Mouse (Mus musculus) hindbrain, embryonic 16.5 days (tissue): ENCODE data around the gene Fcrla. TPM values are rescaled to one million over a fixed set of nuclear protein-coding genes. Genes with fewer than 3 reads are reported as not detected.
"Not testable (repeated sequence)": the region's sequence is repeated elsewhere in the genome, so short reads cannot be mapped to it uniquely, and the experiment has no call there.

Source experiments
- ATAC-seq: fragments of 200-750 bp; cut with Nextera tagmentation; 2 replicates; pipeline ENCODE4 v1.8.0; 2017; ENCODE audit warnings: moderate TSS enrichment, moderate library complexity
- H3K27ac ChIP-seq: fragments of 300-500 bp; sonication (generic); 2 replicates; pipeline ENCODE4 v1.5.1; 2014; ENCODE audit warnings: low read depth, mild to moderate bottlenecking, control low read depth, low read length, moderate library complexity
- H3K27me3 ChIP-seq: fragments of 300-500 bp; sonication (generic); replicated peaks from 2 replicates; pipeline ENCODE4 v1.6.1; 2014; ENCODE audit warnings: low read length; ENCODE audit not compliant: control insufficient read depth, insufficient read depth
- H3K36me3 ChIP-seq: fragments of 300-500 bp; sonication (generic); 2 replicates; pipeline ENCODE4 v1.6.1; 2014; ENCODE audit warnings: mild to moderate bottlenecking, low read length, moderate library complexity, mixed read lengths; ENCODE audit not compliant: control insufficient read depth, insufficient read depth
- H3K4me1 ChIP-seq: fragments of 300-500 bp; sonication (generic); 2 replicates; pipeline ENCODE4 v1.6.1; 2014; ENCODE audit warnings: low read depth, low read length; ENCODE audit not compliant: control insufficient read depth, insufficient read depth
- H3K4me2 ChIP-seq: fragments of 300-500 bp; sonication (generic); 2 replicates; pipeline ENCODE4 v1.6.1; 2014; ENCODE audit warnings: mild to moderate bottlenecking, low read length, control low read depth, moderate library complexity
- H3K4me3 ChIP-seq: fragments of 300-500 bp; sonication (generic); 2 replicates; pipeline ENCODE4 v1.5.1; 2014; ENCODE audit warnings: mild to moderate bottlenecking, low read length, control low read depth, moderate library complexity
- H3K9ac ChIP-seq: fragments of 300-500 bp; sonication (generic); 2 replicates; pipeline ENCODE4 v1.6.1; 2014; ENCODE audit warnings: low read depth, mild to moderate bottlenecking, control low read depth, low read length, moderate library complexity
- H3K9me3 ChIP-seq: fragments of 300-500 bp; sonication (generic); 2 replicates; pipeline ENCODE4 v1.6.1; 2014; ENCODE audit warnings: mild to moderate bottlenecking, low read length, moderate library complexity; ENCODE audit not compliant: control insufficient read depth
- WGBS: fragments of 180-500 bp; shearing (Covaris S2); extraction: QIAGEN DNeasy Blood & Tissue Kit; methylation state at CpG from one replicate; pipeline ENCODE4 v1.1.7; 2014; 5-methylcytosine and 5-hydroxymethylcytosine counted together
- polyA plus RNA-seq: library from polyadenylated mRNA; unstranded; fragments of >200 nt; fragmentation: Nextera tagmentation; extraction: Ambion mirVana; gene quantifications from 2 replicates; pipeline ENCODE4 v1.2.1, GENCODE M21; 2015

The Fcrla gene
- polyA plus RNA-seq: not detected in 2 replicates

DNA sequence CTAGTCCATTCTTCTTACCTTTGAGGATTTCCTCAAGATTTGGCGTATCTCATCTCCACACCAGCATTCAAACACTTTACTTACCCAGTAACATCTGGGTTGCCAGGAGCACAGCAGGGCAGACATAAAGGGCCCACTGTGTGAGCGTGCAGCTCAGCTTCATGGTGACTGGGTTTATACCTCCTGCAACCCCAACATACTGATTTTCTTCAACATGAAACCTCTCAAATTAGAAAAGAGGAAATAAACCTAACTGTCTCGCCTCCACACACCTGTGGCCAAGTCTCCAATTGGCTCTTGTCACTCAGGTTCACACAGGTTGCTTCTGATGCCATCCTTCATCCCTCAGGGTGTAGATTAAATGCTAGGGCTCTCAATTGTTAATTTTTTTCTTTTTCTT, at the start of gene Fcrla:
Gene Fcrla, minus strand, starts transcription at position 206 of the 400 bp plus-strand sequence.
- no peak for ATAC-seq
- H3K4me3 ChIP-seq: no peak within 1 kb of the TSS
- H3K36me3 ChIP-seq: no peaks in the 10 kb centered on the region
- 74% methylated on average over 3 of the region's 3 CpGs for WGBS
- no peaks in the 10 kb centered on the region for H3K4me1 ChIP-seq
- no peak within 1 kb of the TSS for H3K9ac ChIP-seq
- H3K27ac ChIP-seq: no peak within 1 kb of the TSS
- no peak within 1 kb of the TSS for H3K4me2 ChIP-seq
- H3K9me3 ChIP-seq: no peaks in the 10 kb centered on the region
- H3K27me3 ChIP-seq: no peaks in the 10 kb centered on the region

GRCm38 (mm10) chr1:170976447-170976846, 49.1 kb upstream of the Fcrla start, which contains the start of gene Fcgr2b:
Gene Fcgr2b (minus strand): TSS chr1:170976547.
- Histone ChIP-seq H3K4me3 (no peak within 1 kb of the TSS), H3K27me3 (no peaks in the 10 kb centered on the region), H3K36me3 (no peaks in the 10 kb centered on the region), H3K9me3 (no peaks in the 10 kb centered on the region), H3K27ac (no peak within 1 kb of the TSS), H3K4me2 (no peak within 1 kb of the TSS), H3K9ac (no peak within 1 kb of the TSS), H3K4me1 (no peaks in the 10 kb centered on the region)
- 96% methylated on average over 5 of the region's 5 CpGs for WGBS
- ATAC-seq: no peak

DNA sequence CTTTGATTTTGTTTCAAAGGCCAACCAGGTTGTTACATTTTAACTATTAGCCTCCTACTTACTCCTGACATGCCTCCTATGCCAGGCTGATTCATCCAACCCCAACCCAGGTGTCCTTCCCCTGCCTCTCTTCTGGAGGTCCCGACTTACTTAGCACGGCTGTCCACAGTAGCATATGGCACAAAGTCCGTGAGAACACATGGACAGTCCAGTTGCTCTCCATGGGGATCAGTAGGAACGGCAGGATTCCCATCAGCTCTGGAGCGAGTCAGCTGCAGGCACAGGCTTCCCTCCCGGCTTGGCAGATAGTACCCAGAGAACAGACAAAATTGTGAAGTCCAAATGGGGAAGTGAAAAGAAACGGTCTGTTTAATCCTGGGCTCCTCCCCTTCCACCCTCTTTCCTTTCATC, 48.4 kb upstream of the Fcrla start:
- Histone ChIP-seq H3K9me3 (no peaks in the 10 kb centered on the region), H3K27me3 (no peaks in the 10 kb centered on the region), H3K4me3 (no peak overlapping the region), H3K4me2 (no peak overlapping the region), H3K4me1 (no peaks in the 10 kb centered on the region), H3K9ac (no peak overlapping the region), H3K27ac (no peak overlapping the region), H3K36me3 (no peaks in the 10 kb centered on the region)
- no peak for ATAC-seq
- 74% methylated on average over 7 of the region's 7 CpGs for WGBS

DNA sequence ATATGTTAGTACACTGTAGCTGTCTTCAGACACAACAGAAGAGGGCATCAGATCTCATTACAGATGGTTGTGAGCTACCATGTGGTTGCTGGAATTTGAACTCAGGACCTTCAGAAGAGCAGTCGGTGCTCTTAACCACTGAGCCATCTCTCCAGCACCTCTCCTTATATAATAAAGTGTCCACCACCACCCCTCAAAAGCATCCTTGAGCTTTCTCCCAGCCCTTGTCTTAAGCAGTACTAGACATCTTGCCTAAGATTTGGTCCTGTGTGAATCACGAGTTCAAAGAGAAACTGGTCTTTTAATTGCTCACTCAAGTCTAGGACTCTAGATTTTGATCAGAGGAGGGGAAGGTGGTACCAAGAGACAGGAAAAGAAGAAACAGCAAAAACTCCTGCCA, 48.0 kb upstream of the Fcrla start:
- H3K27me3 ChIP-seq, H3K4me3 ChIP-seq, H3K9me3 ChIP-seq, H3K4me1 ChIP-seq, H3K36me3 ChIP-seq, H3K9ac ChIP-seq, ATAC-seq, H3K27ac ChIP-seq, H3K4me2 ChIP-seq: not testable (repeated sequence)
- 91% methylated on average over 2 of the region's 2 CpGs for WGBS

- Histone ChIP-seq H3K4me2 (no peak overlapping the region), H3K9ac (no peak overlapping the region), H3K27me3 (no peaks in the 10 kb centered on the region), H3K4me1 (no peaks in the 10 kb centered on the region), H3K4me3 (no peak overlapping the region), H3K9me3 (no peaks in the 10 kb centered on the region), H3K27ac (no peak overlapping the region), H3K36me3 (no peaks in the 10 kb centered on the region)
- ATAC-seq: no peak
- WGBS: 97% methylated on average over 2 of the region's 2 CpGs
These were observed 47.4 kb upstream of the Fcrla start for GRCm38 (mm10) chr1:170974736-170975135.

DNA sequence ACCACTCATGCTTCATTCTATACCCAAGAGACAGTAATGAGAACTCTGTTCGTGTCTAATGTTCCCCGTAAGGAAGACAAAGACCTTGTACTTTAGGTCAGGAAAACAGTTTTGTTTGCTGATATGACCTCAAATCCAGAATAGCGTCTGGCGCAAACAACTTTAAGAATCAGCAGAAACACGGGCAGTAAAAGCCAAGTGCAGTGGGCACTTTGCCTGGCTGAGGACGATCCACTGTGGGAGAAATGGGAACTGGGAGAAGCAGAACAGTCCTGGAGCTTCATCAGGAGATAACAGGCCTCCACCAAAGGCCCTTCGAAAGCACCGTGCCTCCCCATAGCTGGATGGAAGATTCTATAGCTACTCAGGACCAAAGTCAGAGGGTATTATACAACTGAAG, 46.8 kb upstream of the Fcrla start:
- H3K36me3 ChIP-seq: no peaks in the 10 kb centered on the region
- no peak overlapping the region for H3K9ac ChIP-seq
- WGBS: 88% methylated on average over 8 of the region's 8 CpGs
- no peak overlapping the region for H3K4me2 ChIP-seq
- H3K4me1 ChIP-seq: no peaks in the 10 kb centered on the region
- no peak overlapping the region for H3K4me3 ChIP-seq
- no peak for ATAC-seq
- H3K27ac ChIP-seq: no peak overlapping the region
- H3K27me3 ChIP-seq: no peaks in the 10 kb centered on the region
- no peaks in the 10 kb centered on the region for H3K9me3 ChIP-seq

DNA sequence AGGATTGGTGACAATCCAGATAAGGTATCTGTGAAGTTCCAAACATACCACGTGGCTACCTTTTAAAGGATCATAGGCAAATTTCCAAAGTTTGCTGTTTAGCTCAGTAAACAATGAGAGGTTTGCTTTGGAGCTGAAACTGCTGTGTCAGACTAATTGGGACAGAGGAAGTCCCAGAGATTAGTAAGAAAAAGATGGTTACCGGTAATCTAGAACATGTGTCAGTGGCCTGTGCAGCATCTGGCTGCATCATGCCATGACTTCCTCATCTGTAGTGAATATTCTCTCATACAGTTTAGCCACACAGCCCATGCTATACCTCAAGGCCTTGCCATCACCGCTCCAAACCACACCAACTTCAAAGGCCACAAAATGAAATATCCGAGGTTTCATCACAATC, 45.6 kb upstream of the Fcrla start:
- H3K9ac ChIP-seq: no peak overlapping the region
- ATAC-seq: no peak
- 81% methylated on average over 4 of the region's 4 CpGs for WGBS

DNA sequence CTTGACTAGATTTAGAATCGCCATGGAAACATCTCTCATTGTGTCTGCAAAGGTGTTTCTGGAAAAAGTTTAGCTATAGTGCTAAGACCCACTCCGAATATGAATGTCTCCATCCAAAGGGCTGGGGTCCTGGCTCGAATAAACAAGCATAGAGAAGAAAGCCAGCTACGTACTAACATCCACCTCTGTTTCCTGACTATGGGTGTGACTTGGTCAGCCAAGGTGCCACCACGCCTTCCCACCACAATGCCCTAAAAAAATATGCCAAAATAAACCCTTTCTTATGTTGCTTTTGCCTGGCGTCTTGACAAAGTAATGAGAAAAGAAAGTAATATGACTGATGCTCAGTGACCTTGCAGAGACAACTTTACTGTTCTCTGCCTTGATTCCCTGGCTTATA, 45.1 kb upstream of the Fcrla start:
- H3K36me3 ChIP-seq: no peaks in the 10 kb centered on the region
- H3K4me1 ChIP-seq: no peaks in the 10 kb centered on the region
- no peak overlapping the region for H3K9ac ChIP-seq
- H3K4me3 ChIP-seq: no peak overlapping the region
- H3K4me2 ChIP-seq: no peak overlapping the region
- H3K27ac ChIP-seq: no peak overlapping the region
- 85% methylated on average over 6 of the region's 6 CpGs for WGBS
- ATAC-seq: no peak
- H3K27me3 ChIP-seq: no peaks in the 10 kb centered on the region
- no peaks in the 10 kb centered on the region for H3K9me3 ChIP-seq

More for the DNA sequence above, 45.6 kb upstream of the Fcrla start:
- Histone ChIP-seq H3K4me1 (no peaks in the 10 kb centered on the region), H3K27ac (no peak overlapping the region), H3K36me3 (no peaks in the 10 kb centered on the region), H3K4me2 (no peak overlapping the region), H3K27me3 (no peaks in the 10 kb centered on the region), H3K4me3 (no peak overlapping the region), H3K9me3 (no peaks in the 10 kb centered on the region)

GRCm38 (mm10) chr1:170968576-170968975, 41.2 kb upstream of the Fcrla start:
- no peak overlapping the region for H3K4me3 ChIP-seq
- H3K27ac ChIP-seq: no peak overlapping the region
- H3K4me2 ChIP-seq: no peak overlapping the region
- H3K36me3 ChIP-seq: no peaks in the 10 kb centered on the region
- H3K4me1 ChIP-seq: no peaks in the 10 kb centered on the region
- no peaks in the 10 kb centered on the region for H3K27me3 ChIP-seq
- H3K9ac ChIP-seq: no peak overlapping the region
- WGBS: 73% methylated on average over 1 of the region's 1 CpGs
- no peaks in the 10 kb centered on the region for H3K9me3 ChIP-seq
- no peak for ATAC-seq

- ATAC-seq: no peak
- H3K4me3 ChIP-seq: no peak overlapping the region
- no peak overlapping the region for H3K27ac ChIP-seq
These were observed 40.2 kb upstream of the Fcrla start for GRCm38 (mm10) chr1:170967581-170967980.

More at GRCm38 (mm10) chr1:170967581-170967980, 40.2 kb upstream of the Fcrla start:
- Histone ChIP-seq H3K9me3 (no peaks in the 10 kb centered on the region), H3K9ac (no peak overlapping the region), H3K36me3 (no peaks in the 10 kb centered on the region), H3K27me3 (no peaks in the 10 kb centered on the region), H3K4me1 (no peaks in the 10 kb centered on the region), H3K4me2 (no peak overlapping the region)
- 84% methylated on average over 3 of the region's 3 CpGs for WGBS
